Mouse (Mus musculus): ENCODE results near the gene Art1.

GRCm38 (mm10) chr7:102153691-102154090 lies 52.1 kb downstream of the Art1 start:
- TF ChIP-seq CTCF (IDR thresholded peaks at IDR 0.05; ENCODE audit: control insufficient read depth, insufficient read depth, insufficient replicate concordance, low read depth, low read length) (no peak), POLR2A (IDR thresholded peaks at IDR 0.05; ENCODE audit: control insufficient read depth, low read depth, low read length) (no peak)

Data from testis, adult 2 months (tissue).